Mouse (Mus musculus): ENCODE measurements around the gene Olfml3. TPM values are rescaled to one million over a fixed set of nuclear protein-coding genes. Genes with fewer than 3 reads are reported as not detected.
A peak's percentile ranks its signal among the peaks of the same experiment; 100 is the strongest.

Gene Olfml3
- 10 to 100 TPM; 11.1 to 12.6 TPM for total RNA-seq (2021)
- long read RNA-seq, experiment 1, full-length matches to known transcripts: 9 of 11 reads
- long read RNA-seq, experiment 1, partial matches to known transcripts: 0 of 11 reads
- long read RNA-seq, experiment 1, other reads (novel, unspliced or antisense): 2 of 11 reads
- long read RNA-seq, experiment 2, full-length matches to known transcripts: 13 of 13 reads
- long read RNA-seq, experiment 2, partial matches to known transcripts: 0 of 13 reads
- long read RNA-seq, experiment 2, other reads (novel, unspliced or antisense): 0 of 13 reads

DNA sequence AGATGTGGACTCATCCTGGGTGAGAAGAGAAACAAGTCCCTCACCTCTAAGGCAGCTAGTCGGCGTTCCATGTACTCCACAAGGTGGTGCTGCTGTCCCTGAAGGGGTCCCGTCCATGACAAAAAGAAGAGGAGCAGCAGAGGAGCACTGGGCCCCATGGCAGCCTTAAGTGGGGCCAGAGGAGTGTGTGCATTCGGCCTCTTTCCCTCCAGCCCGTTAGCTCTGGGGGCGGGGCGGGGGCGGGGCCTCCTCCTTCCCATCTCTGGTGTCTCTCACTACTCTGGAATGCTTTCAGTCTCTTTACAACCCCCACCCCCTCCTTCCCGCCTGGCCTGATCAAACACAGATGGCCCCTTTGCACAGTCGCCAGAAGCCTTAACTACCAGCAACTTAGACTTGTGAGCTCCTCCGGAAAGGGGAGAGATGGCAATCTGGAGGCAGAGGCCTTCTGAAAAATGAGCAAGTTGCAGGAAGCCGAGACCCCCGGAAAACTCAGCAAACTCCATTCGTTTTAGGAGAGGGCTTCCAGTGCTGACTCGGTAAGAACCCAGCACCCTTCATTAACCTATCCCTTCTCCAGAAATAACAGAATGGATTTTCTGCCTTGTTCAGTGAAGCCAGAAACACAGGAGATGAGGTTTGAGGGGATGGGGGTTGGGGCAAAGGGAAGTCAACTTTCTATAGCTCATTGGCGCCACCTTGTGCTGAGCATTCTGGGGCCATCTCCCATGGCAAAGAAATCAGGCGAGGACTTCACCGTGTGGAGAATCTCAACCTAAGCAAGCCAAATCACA is at the start of gene Olfml3:
Olfml3 (minus strand) TSS at position 224 of the 794 bp plus-strand sequence.
- peak; percentile 89 to 91 for DNase-seq (ENCODE audit: low spot score in 2 of 2)

DNA sequence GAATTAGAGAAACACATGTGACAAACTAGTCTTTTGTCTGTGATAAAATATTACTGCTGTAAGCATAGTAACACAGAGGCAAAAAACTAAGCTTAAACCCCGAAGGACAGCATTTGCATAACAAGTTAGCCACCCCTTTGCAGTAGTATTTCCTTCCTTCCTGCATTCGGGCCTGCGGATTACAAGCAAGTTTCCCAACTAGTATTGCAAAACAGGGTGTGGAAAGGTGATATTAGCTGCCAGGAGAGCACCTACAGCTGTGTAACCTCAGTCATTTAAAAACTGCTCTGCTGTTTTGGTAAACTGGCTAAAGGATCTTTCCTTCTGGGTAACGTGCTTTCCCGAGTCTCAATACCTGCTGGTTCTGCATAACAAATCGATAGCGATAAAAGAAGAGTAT is 49.4 kb upstream of the Olfml3 start:
- DNase-seq (ENCODE audit: low spot score in 2 of 2): no peak

DNA sequence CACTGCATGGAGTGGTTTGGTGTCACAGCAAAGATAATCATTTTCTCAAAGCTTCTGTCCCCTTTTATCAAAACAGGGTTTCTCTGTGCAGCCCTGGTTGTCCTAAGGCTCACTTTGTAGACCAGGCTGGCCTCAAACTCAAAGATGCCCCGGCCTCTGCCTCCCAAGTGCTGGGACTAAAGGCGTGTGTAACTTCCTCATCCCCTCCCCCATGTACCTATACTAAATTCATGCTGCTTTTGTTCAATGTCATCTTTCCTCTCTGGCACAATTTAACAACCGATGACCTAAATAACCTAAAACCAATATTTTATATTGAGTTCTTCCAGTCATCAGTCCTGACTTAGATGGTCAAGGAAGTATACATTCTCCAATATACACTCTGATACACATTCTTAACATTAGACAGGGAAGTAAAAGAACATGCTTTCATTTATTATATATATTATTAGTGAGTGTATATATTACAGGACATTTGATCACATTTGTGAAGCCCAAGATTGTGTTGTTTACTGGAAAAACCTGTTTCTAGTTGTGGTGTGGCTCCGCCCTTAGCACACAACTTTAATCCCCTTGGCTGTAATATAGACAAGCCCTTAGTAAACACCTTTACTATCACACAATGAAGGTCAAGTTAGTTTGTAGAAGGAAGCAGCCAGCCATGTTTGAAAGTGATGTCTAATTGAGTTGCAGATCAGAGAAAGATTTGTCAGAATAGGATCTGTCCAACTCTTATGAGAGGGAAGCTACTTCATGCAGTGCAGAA is 45.2 kb upstream of the Olfml3 start:
- DNase-seq (ENCODE audit: low spot score in 2 of 2): no peak

DNA sequence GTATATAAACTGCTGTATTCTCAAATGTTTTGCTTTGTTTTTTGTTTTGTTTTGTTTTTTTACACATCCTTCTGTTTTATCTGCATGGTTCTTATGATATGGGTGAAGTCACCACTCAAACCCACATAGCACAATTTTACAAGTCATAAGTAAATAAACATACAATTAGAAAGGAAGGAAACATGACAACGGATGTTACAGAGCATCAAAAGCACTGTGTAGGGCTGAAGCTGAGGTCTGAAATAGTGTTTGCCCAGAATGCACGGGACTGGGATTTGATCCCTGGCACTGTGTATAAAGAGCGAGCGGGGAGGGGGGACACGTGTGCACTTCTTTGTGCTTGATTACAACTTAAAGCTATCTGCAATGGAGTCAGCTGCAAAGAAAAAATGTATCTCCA is 43.0 kb upstream of the Olfml3 start:
- DNase-seq (ENCODE audit: low spot score in 2 of 2): no peak

DNA sequence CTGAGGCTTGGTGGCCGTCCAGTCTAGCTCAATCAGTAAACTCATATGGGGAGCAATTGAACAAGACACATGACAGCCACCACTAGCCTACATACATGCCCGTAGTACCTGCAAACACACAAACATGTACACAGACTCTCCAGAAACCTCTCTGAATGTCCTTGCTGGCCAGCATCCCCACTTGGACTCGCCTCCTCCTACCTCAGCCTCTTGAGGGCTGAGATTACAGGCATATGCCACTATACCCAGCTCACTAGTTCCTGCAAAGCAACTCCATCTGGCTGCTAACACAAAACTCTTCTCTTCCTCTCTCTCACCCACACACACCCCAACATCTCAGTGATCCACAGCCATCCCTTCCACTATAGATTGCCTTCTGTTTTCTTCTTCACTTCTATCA is 42.5 kb upstream of the Olfml3 start:
- no peak for DNase-seq (ENCODE audit: low spot score in 2 of 2)

DNA sequence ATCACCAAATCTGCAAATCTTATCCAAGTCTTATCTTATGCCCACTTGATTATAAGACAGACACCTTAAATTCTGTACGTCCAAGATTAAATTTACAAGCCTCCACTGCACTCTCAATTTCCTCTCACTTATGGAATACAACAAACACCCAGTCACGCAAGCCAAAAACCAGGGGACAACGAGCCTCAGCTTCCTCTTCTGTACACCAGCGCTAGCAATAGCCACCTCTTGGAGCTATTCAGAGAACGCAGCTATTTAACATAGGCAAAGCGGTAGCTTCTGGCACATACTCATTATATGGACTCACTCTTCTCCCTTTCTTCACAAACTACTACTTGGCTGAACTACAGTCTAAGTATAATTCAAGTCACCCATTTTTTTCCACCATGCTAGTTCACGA is 41.4 kb upstream of the Olfml3 start:
- no peak for DNase-seq (ENCODE audit: low spot score in 2 of 2)

DNA sequence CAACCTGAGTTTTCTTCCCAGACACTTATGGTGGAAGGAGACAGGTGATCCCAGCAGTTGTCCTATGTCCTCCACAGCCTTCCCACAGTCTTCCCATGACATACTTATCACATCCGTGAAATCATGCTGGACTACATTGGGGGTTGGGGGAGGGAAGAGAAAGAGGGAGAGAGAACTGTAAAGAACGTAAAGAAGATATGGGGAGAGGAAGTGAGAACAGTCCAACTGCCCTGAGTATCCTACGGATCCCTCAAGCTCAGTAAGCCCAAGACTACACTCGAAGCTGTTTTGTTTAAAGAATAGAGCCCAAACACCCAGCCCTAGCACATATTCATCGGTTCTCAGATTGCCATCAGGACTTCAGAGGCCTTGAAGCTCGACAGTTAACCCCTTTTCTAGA is 40.9 kb upstream of the Olfml3 start:
- DNase-seq (ENCODE audit: low spot score in 2 of 2): no peak

DNA sequence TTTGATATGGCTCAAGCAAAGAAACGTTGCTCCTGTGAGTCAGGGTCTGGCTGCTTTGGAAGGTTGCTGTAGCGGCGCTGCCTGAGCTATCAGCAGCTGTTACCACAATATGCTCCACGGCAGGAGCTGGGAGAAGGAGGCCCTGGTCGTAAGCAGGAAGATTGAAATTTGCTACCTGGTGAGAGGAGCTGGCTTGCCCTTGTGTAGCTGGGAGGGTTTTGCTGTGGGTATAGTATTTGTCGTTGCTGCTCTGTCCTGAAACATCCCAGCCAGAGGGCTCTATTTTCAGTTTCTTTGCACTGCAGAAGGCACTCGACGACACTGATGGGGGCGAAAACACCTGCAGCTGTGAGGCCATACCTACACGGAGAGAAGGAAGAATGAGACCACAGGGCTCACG is 40.1 kb upstream of the Olfml3 start:
- DNase-seq (ENCODE audit: low spot score in 2 of 2): peak in 1 of 2 experiments; percentile 8

DNA sequence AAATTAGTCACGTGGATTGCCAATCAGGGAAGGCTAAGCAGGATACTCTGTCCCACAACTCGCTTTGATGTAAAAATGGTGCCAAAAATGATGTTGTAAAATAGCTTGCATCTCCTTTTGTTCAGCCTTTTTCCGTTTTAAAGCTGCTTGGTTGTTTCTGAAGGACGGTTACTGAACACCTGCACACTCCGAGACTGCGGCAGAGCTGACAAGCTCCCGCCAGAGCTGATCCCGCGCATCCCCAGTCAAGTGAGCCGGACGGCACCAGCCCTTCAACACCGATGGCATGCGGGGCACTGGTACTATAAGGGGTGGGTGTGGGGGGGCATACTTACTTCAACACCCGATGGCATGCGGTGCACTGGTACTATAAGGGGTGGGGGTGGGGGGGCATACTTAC is 36.2 kb upstream of the Olfml3 start:
- no peak for DNase-seq (ENCODE audit: low spot score in 2 of 2)

DNA sequence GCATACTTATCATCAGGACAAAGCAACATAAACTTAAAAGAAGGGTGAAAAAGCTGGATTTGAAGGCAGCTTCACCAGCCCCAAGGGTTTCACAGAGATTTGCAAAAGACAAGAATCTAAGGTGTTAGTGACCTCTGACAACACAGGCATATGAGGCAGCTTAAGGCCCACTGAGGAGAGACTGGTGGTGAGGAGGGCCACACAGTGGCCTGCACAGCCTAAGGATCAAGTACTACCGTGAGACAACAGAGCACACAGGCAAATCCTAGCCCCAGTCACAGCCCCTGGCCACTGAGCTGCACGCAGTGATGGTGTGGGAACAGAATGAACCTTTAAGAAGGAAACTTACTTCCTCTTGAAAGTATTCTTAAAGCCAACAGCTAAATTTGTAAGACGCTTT is 35.7 kb upstream of the Olfml3 start:
- no peak for DNase-seq (ENCODE audit: low spot score in 2 of 2)

DNA sequence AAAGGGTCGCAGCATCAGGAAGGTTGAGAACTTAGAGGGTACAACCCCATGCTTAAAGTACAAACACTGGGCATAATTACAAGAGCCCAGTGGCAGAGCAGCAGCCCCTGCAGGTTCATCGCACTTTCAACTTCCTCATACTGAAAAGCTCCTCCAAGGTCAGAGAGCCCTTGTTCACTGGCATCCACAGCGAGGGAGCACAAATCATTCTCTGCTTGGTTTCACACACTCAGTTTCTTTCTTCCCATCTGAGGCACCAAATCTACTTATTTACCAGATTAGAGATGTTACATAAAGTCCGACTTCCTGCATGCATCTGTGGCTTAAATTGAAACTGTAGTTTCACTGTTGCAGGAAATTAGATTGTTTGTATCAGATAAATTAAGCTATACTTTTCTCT is 35.0 kb upstream of the Olfml3 start:
- DNase-seq (ENCODE audit: low spot score in 2 of 2): no peak

DNA sequence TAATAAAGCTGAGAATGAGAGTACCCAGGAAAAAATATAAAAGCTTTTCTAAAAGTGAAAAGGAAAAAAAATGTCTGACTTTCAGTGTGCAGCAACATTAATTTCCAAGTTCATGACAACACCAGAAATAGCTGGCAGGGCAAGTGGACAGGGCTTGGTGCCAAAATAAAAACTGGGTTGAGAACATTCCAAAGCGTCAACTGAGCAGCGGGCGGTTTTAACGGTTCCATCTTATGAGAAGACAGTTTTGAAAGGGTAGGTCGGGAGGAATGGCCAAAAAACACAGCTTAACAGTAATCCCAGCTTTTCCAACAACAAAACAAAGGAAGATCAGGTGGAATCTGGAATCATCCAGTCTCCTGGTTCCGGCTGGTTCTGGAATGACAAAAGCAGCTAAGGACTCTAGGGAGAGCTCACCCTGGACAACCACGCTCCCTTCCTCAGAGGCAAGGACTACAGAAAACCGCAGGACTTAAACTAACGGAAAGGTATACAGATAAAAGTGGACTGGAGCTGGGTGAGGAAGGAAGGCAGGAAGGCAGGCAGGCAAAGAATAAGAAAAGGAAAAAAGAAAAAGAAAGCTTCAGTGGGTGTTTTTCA is 33.8 kb upstream of the Olfml3 start:
- peak in 1 of 2 experiments; percentile 62 for DNase-seq (ENCODE audit: low spot score in 2 of 2)

DNA sequence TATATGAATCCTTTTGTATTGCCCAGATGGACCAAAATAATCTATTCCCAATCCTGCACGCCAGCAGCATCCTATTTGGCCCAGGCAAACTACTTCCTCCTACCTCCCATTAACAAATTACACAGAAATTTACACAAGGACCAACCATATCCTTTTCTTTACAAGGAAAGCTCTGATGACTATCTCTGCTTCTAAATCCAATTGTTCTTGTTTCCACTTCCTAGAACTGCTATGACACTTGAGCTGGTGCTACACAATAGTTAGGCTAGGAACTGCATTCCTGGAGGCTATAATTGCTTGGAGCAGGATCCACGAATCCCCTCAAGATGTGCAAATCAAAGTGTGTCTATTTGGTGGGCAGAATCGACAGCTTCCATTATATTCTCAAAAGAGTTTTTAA is 29.0 kb upstream of the Olfml3 start:
- no peak for DNase-seq (ENCODE audit: low spot score in 2 of 2)

DNA sequence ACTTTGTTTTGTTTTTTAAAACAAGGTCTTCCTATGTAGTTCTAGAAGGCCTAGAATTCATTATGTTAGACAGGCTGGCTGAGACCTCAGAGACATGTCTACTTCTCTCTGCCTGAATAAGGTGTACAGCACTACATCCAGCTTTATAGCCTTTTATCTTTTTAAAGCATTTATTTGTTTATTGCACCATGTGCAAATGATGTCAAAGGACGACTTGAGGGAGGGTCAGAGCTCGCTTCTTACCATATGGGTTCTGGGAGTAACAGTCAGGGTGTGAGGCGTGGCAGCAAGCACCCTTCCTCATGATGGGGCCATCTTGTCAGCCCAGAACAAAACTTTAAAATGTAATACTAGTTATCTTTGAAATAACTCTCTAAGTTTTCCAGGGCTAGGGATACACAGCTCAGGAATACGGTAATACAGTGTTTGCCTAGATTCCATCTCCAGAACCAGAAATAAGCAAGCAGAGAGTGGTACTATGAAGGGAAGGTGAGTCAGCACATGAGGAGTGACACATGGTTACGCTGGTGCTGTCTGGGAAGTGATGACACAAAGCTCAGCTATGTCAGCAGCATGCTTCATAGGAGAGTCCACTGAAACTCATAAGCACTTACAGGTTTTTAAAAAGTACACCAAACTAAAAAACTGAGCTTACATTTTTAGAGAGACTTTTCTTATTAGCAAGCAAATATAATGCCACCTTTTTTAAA is 21.6 kb upstream of the Olfml3 start:
- DNase-seq (ENCODE audit: low spot score in 2 of 2): no peak

DNA sequence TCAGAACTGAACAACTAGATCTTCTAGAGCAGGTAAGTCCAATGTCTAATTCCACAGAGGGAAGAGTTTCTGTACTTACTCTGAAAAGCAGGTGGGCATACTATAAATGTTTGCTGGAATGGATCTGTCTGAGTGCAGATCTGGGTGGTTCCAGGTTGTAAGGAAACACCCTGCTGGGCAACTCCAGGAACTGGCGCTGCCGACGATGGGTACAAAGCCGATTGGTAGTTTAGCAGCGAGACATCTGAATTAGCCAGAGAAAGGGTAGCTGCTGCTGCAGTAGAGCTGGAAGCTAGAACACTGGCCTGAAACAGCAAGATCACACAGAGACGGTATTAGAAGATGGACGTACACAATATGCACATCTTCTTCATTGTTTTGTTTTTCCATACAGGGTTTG is 20.7 kb upstream of the Olfml3 start:
- no peak for DNase-seq (ENCODE audit: low spot score in 2 of 2)

DNA sequence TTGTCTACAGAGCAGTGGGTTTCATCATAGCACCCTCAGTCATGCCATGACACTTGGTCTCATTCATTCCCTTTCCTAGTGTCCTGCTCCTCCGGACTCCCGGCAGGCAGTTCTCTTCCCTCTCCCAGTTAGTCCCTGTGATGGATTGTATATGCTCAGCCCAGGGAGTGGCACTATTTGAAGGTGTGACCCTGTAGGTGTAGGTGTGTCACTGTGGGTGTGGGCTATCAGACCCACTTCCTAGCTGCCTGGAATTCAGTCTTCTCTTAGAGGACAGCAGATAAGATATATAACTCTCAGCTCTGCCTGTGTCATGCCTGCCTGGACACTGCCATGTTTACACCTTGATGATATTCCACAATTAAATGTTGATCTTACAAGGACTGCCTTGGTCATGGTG is 19.1 kb upstream of the Olfml3 start:
- DNase-seq (ENCODE audit: low spot score in 2 of 2): no peak

DNA sequence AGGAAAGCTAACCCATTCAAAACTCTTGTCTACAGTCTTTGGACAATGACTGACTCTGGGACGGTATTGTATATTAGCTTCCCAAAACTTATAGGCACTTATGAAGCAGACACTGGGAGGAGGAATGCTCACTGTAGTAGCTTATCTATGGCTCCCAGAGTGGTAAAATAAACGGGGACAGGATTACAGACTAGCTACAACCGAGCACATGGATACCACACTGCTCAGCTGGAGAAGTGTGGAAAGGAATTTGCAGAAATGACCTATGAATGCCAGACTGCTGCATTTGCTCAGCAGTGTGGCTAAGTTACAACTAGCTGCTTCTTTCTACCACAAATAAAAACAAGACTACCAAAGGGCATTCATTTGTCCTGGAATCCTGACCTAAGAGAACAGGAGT is 17.6 kb upstream of the Olfml3 start:
- no peak for DNase-seq (ENCODE audit: low spot score in 2 of 2)

DNA sequence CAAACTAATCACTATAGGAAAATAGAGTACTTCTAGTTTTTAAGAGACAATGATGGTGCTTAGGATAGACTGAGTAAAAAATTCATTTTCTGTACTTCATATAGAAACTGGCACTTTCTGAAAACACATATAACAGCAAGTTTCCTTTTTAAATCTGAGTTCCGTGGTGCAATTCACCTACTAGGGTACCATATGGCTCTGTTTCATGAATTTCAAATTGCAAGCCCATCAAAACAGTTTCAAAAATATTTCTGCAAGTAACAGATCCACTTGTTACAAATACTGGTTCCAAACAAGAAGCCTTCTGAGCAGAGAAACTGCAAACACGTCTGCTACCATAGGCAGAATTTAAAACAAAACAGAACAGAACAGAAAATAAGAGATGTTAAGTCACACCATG is 13.8 kb upstream of the Olfml3 start:
- no peak for DNase-seq (ENCODE audit: low spot score in 2 of 2)

DNA sequence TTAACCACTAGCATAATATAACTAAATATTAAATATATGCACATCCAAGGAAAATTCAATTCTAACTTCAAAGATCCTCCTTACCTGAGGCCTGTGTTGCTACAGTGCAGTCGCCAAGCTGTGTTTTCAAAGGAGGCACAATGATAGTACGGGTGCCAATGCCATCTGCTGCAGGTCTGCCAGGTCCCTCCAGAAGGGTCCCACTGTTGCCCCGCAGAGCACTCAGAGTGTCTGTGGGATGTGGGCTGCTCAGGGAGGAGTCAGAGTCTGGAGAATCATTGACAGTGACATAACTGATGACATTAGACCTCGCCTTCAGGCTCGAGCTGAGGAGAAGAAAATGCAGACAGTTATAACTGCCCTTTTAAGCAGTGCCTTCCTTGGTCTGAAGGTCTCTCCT is 8.9 kb upstream of the Olfml3 start:
- DNase-seq (ENCODE audit: low spot score in 2 of 2): no peak

DNA sequence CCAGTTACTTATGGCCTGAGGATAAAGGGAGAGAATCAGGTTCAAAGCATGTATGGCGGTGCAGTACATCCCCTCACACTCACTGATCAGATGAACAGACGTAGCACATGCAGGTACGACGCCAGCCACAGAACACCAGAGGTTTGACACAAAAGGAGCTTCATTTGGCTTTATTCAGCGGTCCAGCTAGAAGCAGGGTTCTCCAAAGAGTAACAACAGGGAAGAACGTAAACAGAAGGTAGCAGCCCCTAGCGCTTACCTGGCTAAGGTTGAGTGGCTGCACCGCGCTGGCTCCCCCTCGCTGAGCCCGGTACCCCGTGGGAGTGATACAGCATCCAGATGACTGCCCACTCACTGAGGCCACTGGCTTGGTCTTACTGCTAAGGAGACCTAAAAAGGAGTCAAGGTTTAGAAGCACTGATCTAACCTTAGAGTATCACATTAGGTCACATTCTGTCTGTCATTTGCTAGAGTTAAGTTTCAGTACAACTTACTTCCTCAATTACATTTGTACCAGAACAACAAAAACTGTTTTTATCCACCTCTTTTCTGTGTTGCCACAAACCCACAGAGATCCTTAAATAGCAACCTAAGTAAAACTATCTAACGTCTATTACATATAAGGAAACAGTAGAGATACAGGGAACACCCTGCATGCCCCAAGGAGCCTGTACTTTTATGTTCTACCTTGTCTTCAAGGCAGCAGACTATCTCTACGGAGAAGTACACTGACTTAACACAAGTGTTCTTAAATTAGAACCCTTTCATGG is 7.4 kb upstream of the Olfml3 start:
- no peak for DNase-seq (ENCODE audit: low spot score in 2 of 2)

Measured in layer of hippocampus, postnatal 14 days (tissue).